Mouse (Mus musculus) ES-Bruce4 (cell line): ENCODE results near the gene Appl1.

Experiments
- EP300 ChIP-seq: IDR thresholded peaks from 2 replicates; pipeline ENCODE4 v1.6.1; 2011; ENCODE audit warnings: low read depth, low read length; ENCODE audit not compliant: insufficient read depth
- POLR2A ChIP-seq: IDR thresholded peaks from one replicate; pipeline ENCODE4 v1.8.1; 2011; ENCODE audit warnings: low read length; ENCODE audit not compliant: insufficient read depth

DNA sequence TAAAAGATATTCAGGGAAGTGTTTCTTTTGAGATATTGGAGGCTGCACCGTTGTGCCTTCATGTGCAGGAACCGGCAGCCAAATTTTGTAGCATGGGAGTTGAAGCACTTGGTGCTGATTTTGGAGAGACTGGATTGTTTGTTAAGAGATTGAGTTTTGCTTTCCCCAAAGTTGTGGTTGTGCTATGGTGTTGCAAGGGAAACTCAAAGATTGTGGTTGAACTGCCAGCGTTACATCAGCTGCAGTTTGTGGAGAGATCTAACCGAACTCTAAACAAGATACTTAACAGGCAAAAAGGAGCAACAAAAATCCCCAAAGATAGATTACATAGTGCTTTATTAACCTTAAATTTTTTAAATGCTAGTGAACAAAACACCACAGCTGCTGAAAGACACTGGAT is 35.5 kb downstream of the Appl1 start:
- TF ChIP-seq EP300: no peak
- TF ChIP-seq POLR2A: no peak
